Comparison of ENCODE assay signal across 8 mouse cellular contexts in the genomic region with DNA sequence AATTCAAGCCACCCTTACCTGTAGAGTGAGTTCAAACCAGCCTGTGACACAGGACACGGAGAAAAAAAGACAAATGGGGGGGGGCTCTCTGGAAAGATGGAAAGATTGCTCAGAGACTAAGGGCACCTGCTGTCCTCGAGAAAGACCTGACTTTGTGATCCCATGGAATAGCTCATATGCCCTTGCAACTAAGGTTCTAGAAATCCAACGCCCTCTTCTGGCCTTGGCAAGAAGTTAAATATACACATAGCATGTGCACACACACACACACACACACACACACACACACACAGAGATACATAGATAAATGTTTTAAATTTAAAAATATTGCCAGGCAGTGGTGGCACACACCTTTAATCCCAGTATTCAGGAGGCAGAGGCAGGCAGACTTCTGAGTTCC. TPM values are rescaled to one million over a fixed set of nuclear protein-coding genes. Genes with fewer than 3 reads are reported as not detected.
DNase-seq lines count a peak whose midpoint lies in the region; ATAC-seq and TF ChIP-seq lines count a peak whose summit lies in the region.

No protein-coding gene starts in this region.

- H3K4me3 ChIP-seq in heart, embryonic 12.5 days, result peak overlapping the region; percentile 71
- H3K4me3 ChIP-seq in ES-Bruce4 (ENCODE audit: low read depth, low read length), result peak overlapping the region; percentile 51; the same call in 1 of the 2 replicates
- peak overlapping the region; percentile 67 for H3K4me3 ChIP-seq in hindbrain, embryonic 13.5 days
- H3K4me3 ChIP-seq in midbrain, embryonic 13.5 days (replicated peaks), result peak overlapping the region; percentile 67

- TF ChIP-seq POLR2A in ES-Bruce4 (IDR thresholded peaks at IDR 0.05; ENCODE audit: insufficient read depth, low read length), result no peak

- no peak overlapping the region for H3K9ac ChIP-seq in heart, embryonic 12.5 days
- H3K9ac ChIP-seq in ES-Bruce4 (ENCODE audit: low read depth, poor library complexity, severe bottlenecking), result peak overlapping the region; percentile 9; the same call in 1 of the 2 replicates
- H3K9ac ChIP-seq in hindbrain, embryonic 13.5 days, result peak overlapping the region; percentile 75
- H3K9ac ChIP-seq in midbrain, embryonic 13.5 days (replicated peaks), result peak overlapping the region; percentile 65

- H3K4me1 ChIP-seq in heart, embryonic 12.5 days (replicated peaks), result peaks cover 12% of the 10 kb centered on the region
- H3K4me1 ChIP-seq in ES-Bruce4 (ENCODE audit: control insufficient read depth, insufficient read depth, low read length), result no peaks in the 10 kb centered on the region
- H3K4me1 ChIP-seq in hindbrain, embryonic 13.5 days (replicated peaks), result peaks cover 36% of the 10 kb centered on the region
- peaks cover 24% of the 10 kb centered on the region for H3K4me1 ChIP-seq in midbrain, embryonic 13.5 days (replicated peaks)

- no peak for TF ChIP-seq CTCF in ES-Bruce4 (IDR thresholded peaks at IDR 0.05; ENCODE audit: low read depth, low read length)

- WGBS in heart, embryonic 12.5 days, result 39% methylated on average over 3 of the region's 3 CpGs
- 42% methylated on average over 3 of the region's 3 CpGs for WGBS in hindbrain, embryonic 13.5 days
- 55% methylated on average over 3 of the region's 3 CpGs for WGBS in midbrain, embryonic 13.5 days

- H3K27me3 ChIP-seq in heart, embryonic 12.5 days (replicated peaks), result peaks cover 5% of the 10 kb centered on the region
- no peaks in the 10 kb centered on the region for H3K27me3 ChIP-seq in ES-Bruce4 (ENCODE audit: control insufficient read depth, insufficient read depth, low read length, poor library complexity, severe bottlenecking)
- H3K27me3 ChIP-seq in hindbrain, embryonic 13.5 days, result no peaks in the 10 kb centered on the region
- no peaks in the 10 kb centered on the region for H3K27me3 ChIP-seq in midbrain, embryonic 13.5 days

- no peak for TF ChIP-seq EP300 in ES-Bruce4 (IDR thresholded peaks at IDR 0.05; ENCODE audit: insufficient read depth, low read depth, low read length)

- H3K36me3 ChIP-seq in heart, embryonic 12.5 days, result no peaks in the 10 kb centered on the region
- no peaks in the 10 kb centered on the region for H3K36me3 ChIP-seq in ES-Bruce4 (ENCODE audit: control insufficient read depth, insufficient read depth, low read length, poor library complexity, severe bottlenecking)
- H3K36me3 ChIP-seq in hindbrain, embryonic 13.5 days, result no peaks in the 10 kb centered on the region
- H3K36me3 ChIP-seq in midbrain, embryonic 13.5 days, result no peaks in the 10 kb centered on the region; the same call in 1 of the 2 replicates

- H3K4me2 ChIP-seq in heart, embryonic 12.5 days, result peak overlapping the region; percentile 91
- H3K4me2 ChIP-seq in hindbrain, embryonic 13.5 days, result peak overlapping the region; percentile 91
- peak overlapping the region; percentile 85 for H3K4me2 ChIP-seq in midbrain, embryonic 13.5 days (replicated peaks)

- no peak for DNase-seq in heart, postnatal 10 days
- DNase-seq in embryo, embryonic 10.5 days (ENCODE audit: low spot score), result no peak
- DNase-seq in cerebellum, adult 8-10 months, result no peak
- no peak for DNase-seq in spleen, postnatal 36 days (ENCODE audit: low spot score in 2 of 2)

- H3K27ac ChIP-seq in heart, embryonic 12.5 days (ENCODE audit: poor library complexity, severe bottlenecking), result no peak overlapping the region
- no peak overlapping the region for H3K27ac ChIP-seq in ES-Bruce4 (ENCODE audit: insufficient read depth, low read length)
- H3K27ac ChIP-seq in hindbrain, embryonic 13.5 days, result peak overlapping the region; percentile 90; the same call in 1 of the 2 replicates
- H3K27ac ChIP-seq in midbrain, embryonic 13.5 days, result no peak overlapping the region

- no peak for ATAC-seq in heart, embryonic 12.5 days (ENCODE audit: insufficient number of reproducible peaks, low FRiP score)
- ATAC-seq in hindbrain, embryonic 13.5 days (ENCODE audit: low FRiP score), result no peak; the same call in 1 of the 2 replicates
- ATAC-seq in midbrain, embryonic 13.5 days, result no peak

- no peaks in the 10 kb centered on the region for H3K9me3 ChIP-seq in heart, embryonic 12.5 days (replicated peaks)
- no peaks in the 10 kb centered on the region for H3K9me3 ChIP-seq in ES-Bruce4 (replicated peaks; ENCODE audit: control insufficient read depth, insufficient read depth, low read length, poor library complexity, severe bottlenecking)
- H3K9me3 ChIP-seq in hindbrain, embryonic 13.5 days, result no peaks in the 10 kb centered on the region
- no peaks in the 10 kb centered on the region for H3K9me3 ChIP-seq in midbrain, embryonic 13.5 days

- intact Hi-C loops in heart, postnatal 10 days (cut with DNase I), result loop anchor here (2.0 kb wide), 1 partner anchor 31 kb away; no protein-coding TSS in a partner anchor

RNA-seq across cellular contexts. Expression of gene Crtc1, which starts 0.9 kb away (rescaled TPM):
- polyA plus RNA-seq in heart, embryonic 12.5 days (2016; fragmentation: Nextera tagmentation; extraction: Ambion mirVana), result 14.9 and 15.0 TPM in 2 replicates
- 10 to 100 TPM; 11.0 to 15.6 TPM for total RNA-seq in heart, postnatal 10 days (2021)
- polyA plus RNA-seq in ES-Bruce4 (2011; ENCODE audit: insufficient read depth, insufficient read length, low read depth, missing spikeins), result 7.7 and 9.6 TPM in 2 replicates
- 35.6 and 37.6 TPM in 2 replicates for polyA plus RNA-seq in hindbrain, embryonic 13.5 days (2015; fragmentation: Nextera tagmentation; extraction: Ambion mirVana)
- 33.9 and 36.1 TPM in 2 replicates for polyA plus RNA-seq in midbrain, embryonic 13.5 days (2015; fragmentation: Nextera tagmentation; extraction: Ambion mirVana)

RNA-seq across cellular contexts. Expression of gene Klhl26, which starts 36.5 kb away (rescaled TPM):
- 12.6 and 14.0 TPM in 2 replicates for polyA plus RNA-seq in heart, embryonic 12.5 days (2016; fragmentation: Nextera tagmentation; extraction: Ambion mirVana)
- total RNA-seq in heart, postnatal 10 days (2021), result 1 to 10 TPM; 8.4 to 8.9 TPM
- 27.4 and 33.7 TPM in 2 replicates for polyA plus RNA-seq in ES-Bruce4 (2011; ENCODE audit: insufficient read depth, insufficient read length, low read depth, missing spikeins)
- 24.3 and 25.8 TPM in 2 replicates for polyA plus RNA-seq in hindbrain, embryonic 13.5 days (2015; fragmentation: Nextera tagmentation; extraction: Ambion mirVana)
- polyA plus RNA-seq in midbrain, embryonic 13.5 days (2015; fragmentation: Nextera tagmentation; extraction: Ambion mirVana), result 19.3 and 22.2 TPM in 2 replicates

RNA-seq across cellular contexts. Expression of gene Tmem59l, which starts 46.9 kb away (rescaled TPM):
- polyA plus RNA-seq in heart, embryonic 12.5 days (2016; fragmentation: Nextera tagmentation; extraction: Ambion mirVana), result 0.22 and 0.33 TPM in 2 replicates
- total RNA-seq in heart, postnatal 10 days (2021), result not detected
- 3.3 and 4.2 TPM in 2 replicates for polyA plus RNA-seq in ES-Bruce4 (2011; ENCODE audit: insufficient read depth, insufficient read length, low read depth, missing spikeins)
- 78.5 and 78.8 TPM in 2 replicates for polyA plus RNA-seq in hindbrain, embryonic 13.5 days (2015; fragmentation: Nextera tagmentation; extraction: Ambion mirVana)
- 60.6 and 61.5 TPM in 2 replicates for polyA plus RNA-seq in midbrain, embryonic 13.5 days (2015; fragmentation: Nextera tagmentation; extraction: Ambion mirVana)

RNA-seq across cellular contexts. Expression of gene Crlf1, which starts 52.7 kb away (rescaled TPM):
- polyA plus RNA-seq in heart, embryonic 12.5 days (2016; fragmentation: Nextera tagmentation; extraction: Ambion mirVana), result 1.00 and 1.8 TPM in 2 replicates
- total RNA-seq in heart, postnatal 10 days (2021), result under 1 TPM; 0.38 to 0.72 TPM
- polyA plus RNA-seq in ES-Bruce4 (2011; ENCODE audit: insufficient read depth, insufficient read length, low read depth, missing spikeins), result 6.1 and 7.5 TPM in 2 replicates
- polyA plus RNA-seq in hindbrain, embryonic 13.5 days (2015; fragmentation: Nextera tagmentation; extraction: Ambion mirVana), result 2.2 and 2.9 TPM in 2 replicates
- 0.97 and 1.1 TPM in 2 replicates for polyA plus RNA-seq in midbrain, embryonic 13.5 days (2015; fragmentation: Nextera tagmentation; extraction: Ambion mirVana)

Comparison
In these comparisons a context has a peak if more than half of its experiments do, and no peak if none do; other contexts are left out.
1. RNA of gene Tmem59l, which starts 46.9 kb away (polyA plus RNA-seq): 78.5 to 78.8 TPM in hindbrain, embryonic 13.5 days and 60.6 to 61.5 TPM in midbrain, embryonic 13.5 days; 3.3 to 4.2 TPM in ES-Bruce4 and 0.22 to 0.33 TPM in heart, embryonic 12.5 days; every median in the first group is over 10 times any median in the second.
2. Peak in every context shown above with its lines, with median percentiles within 50 percentile points of each other: H3K4me2 ChIP-seq and H3K4me3 ChIP-seq.